Mouse (Mus musculus) heart, embryonic 12.5 days (tissue): Measurements from ENCODE around the gene Suclg2. TPM values are rescaled to one million over a fixed set of nuclear protein-coding genes. Genes with fewer than 3 reads are reported as not detected.

Experiments used
- ATAC-seq: fragments of 200-750 bp; cut with Nextera tagmentation; 2 replicates; pipeline ENCODE4 v1.8.0; 2017; ENCODE audit warnings: moderate TSS enrichment, moderate library complexity; ENCODE audit not compliant: insufficient number of reproducible peaks, low FRiP score
- H3K27ac ChIP-seq: fragments of 300-500 bp; sonication (generic); 2 replicates; pipeline ENCODE4 v1.5.1; 2016; ENCODE audit warnings: mild to moderate bottlenecking, moderate library complexity; ENCODE audit not compliant: poor library complexity, severe bottlenecking
- H3K27me3 ChIP-seq: fragments of 300-500 bp; sonication (generic); replicated peaks from 2 replicates; pipeline ENCODE4 v1.6.1; 2016; ENCODE audit warnings: mild to moderate bottlenecking, moderate library complexity
- H3K36me3 ChIP-seq: fragments of 300-500 bp; sonication (generic); 2 replicates; pipeline ENCODE4 v1.6.1; 2016; ENCODE audit warnings: mild to moderate bottlenecking, moderate library complexity
- H3K4me1 ChIP-seq: fragments of 300-500 bp; sonication (generic); replicated peaks from 2 replicates; pipeline ENCODE4 v1.6.1; 2016; ENCODE audit warnings: mild to moderate bottlenecking
- H3K4me2 ChIP-seq: fragments of 300-500 bp; sonication (generic); 2 replicates; pipeline ENCODE4 v1.6.1; 2016; ENCODE audit warnings: mild to moderate bottlenecking, moderate library complexity
- H3K4me3 ChIP-seq: fragments of 300-500 bp; sonication (generic); 2 replicates; pipeline ENCODE4 v1.5.1; 2016; ENCODE audit warnings: mild to moderate bottlenecking
- H3K9ac ChIP-seq: fragments of 300-500 bp; sonication (generic); 2 replicates; pipeline ENCODE4 v1.6.1; 2016; ENCODE audit warnings: mild to moderate bottlenecking, moderate library complexity
- H3K9me3 ChIP-seq: fragments of 300-500 bp; sonication (generic); replicated peaks from 2 replicates; pipeline ENCODE4 v1.6.1; 2016; ENCODE audit warnings: mild to moderate bottlenecking, moderate library complexity
- WGBS: fragments of 180-500 bp; shearing (Covaris S2); methylation state at CpG from one replicate; pipeline ENCODE4 v1.1.7; 2016; 5-methylcytosine and 5-hydroxymethylcytosine counted together
- polyA plus RNA-seq: library from polyadenylated mRNA; unstranded; fragments of >200 nt; fragmentation: Nextera tagmentation; extraction: Ambion mirVana; gene quantifications from 2 replicates; pipeline ENCODE4 v1.2.1, GENCODE M21; 2016

Suclg2 gene
- polyA plus RNA-seq, 1 experiment from 2014 or later, result 98.7 TPM

- no peak for ATAC-seq
- H3K36me3 ChIP-seq, result peaks cover 11% of the 10 kb centered on the region
- no peaks in the 10 kb centered on the region for H3K9me3 ChIP-seq
- H3K4me1 ChIP-seq, result 0 out of 2 replicates have a peak, but pooled peaks cover 3% of the 10 kb centered on the region
- H3K27ac ChIP-seq, result no peak overlapping the region
- no peak overlapping the region for H3K4me3 ChIP-seq
- no peak overlapping the region for H3K4me2 ChIP-seq
- WGBS, result 80% methylated on average over 6 of the region's 6 CpGs
- no peak overlapping the region for H3K9ac ChIP-seq
- H3K27me3 ChIP-seq, result no peaks in the 10 kb centered on the region
Observed at GRCm38 (mm10) chr6:95592396-95592795, 126.2 kb downstream of the Suclg2 start.

GRCm38 (mm10) chr6:95590463-95590862 lies 128.1 kb downstream of the Suclg2 start:
- 74% methylated on average over 4 of the region's 4 CpGs for WGBS
- Histone ChIP-seq H3K27me3 (no peaks in the 10 kb centered on the region), H3K4me2 (no peak overlapping the region), H3K4me1 (0 out of 2 replicates have a peak, but pooled peaks cover 3% of the 10 kb centered on the region), H3K36me3 (peaks cover 11% of the 10 kb centered on the region), H3K4me3 (no peak overlapping the region), H3K9me3 (no peaks in the 10 kb centered on the region), H3K27ac (no peak overlapping the region), H3K9ac (no peak overlapping the region)
- ATAC-seq, result no peak

DNA sequence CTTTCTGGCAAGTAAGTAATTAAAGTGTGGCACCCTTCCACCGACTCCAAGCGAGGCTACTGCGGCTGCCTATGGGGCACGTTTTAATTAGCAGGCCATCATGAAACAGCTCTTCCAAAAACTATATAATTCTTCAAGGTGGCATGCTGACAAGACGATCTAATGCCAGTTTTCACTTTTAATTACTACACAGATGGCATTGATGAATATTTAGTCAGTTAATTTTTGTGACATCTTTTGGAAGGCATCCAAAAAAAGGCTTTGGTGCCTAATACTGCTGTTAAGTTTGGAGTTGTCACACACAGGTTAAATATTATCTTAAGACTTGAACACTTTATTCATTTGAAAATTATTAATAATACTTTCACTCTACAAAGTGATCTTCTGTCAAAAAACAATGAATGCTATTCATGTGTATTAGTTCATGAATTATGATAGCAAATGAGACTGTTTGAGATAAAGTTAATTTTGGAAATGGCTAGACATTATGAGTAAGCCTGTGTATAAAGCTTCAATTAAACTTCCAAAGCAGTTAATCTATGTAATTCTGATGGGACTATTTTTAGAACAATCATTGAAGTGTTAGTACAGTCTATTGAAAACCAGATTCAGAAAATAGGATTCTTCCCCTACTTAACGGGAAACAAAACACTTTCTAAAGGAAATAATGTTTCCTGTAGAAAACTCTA lies 131.3 kb downstream of the Suclg2 start:
- Histone ChIP-seq H3K4me1 (no peaks in the 10 kb centered on the region), H3K9ac (no peak overlapping the region), H3K4me2 (no peak overlapping the region), H3K36me3 (peaks cover 10% of the 10 kb centered on the region), H3K4me3 (no peak overlapping the region), H3K9me3 (0 out of 2 replicates have a peak, but pooled peaks cover 2% of the 10 kb centered on the region), H3K27ac (no peak overlapping the region), H3K27me3 (no peaks in the 10 kb centered on the region)
- 88% methylated on average over 6 of the region's 6 CpGs for WGBS
- no peak for ATAC-seq

- WGBS, result 76% methylated on average over 3 of the region's 3 CpGs
- Histone ChIP-seq H3K4me2 (no peak overlapping the region), H3K27ac (no peak overlapping the region), H3K27me3 (no peaks in the 10 kb centered on the region), H3K9me3 (0 out of 2 replicates have a peak, but pooled peaks cover 2% of the 10 kb centered on the region), H3K4me1 (no peaks in the 10 kb centered on the region), H3K4me3 (no peak overlapping the region), H3K36me3 (peaks cover 9% of the 10 kb centered on the region; the same call in 1 of the 2 replicates), H3K9ac (no peak overlapping the region)
- ATAC-seq, result no peak
Observed at GRCm38 (mm10) chr6:95581893-95582292, 136.7 kb downstream of the Suclg2 start.

- Histone ChIP-seq H3K27me3 (no peaks in the 10 kb centered on the region), H3K4me2 (no peak overlapping the region), H3K9ac (no peak overlapping the region), H3K4me3 (no peak overlapping the region), H3K36me3 (peaks cover 10% of the 10 kb centered on the region), H3K4me1 (no peaks in the 10 kb centered on the region), H3K27ac (no peak overlapping the region), H3K9me3 (0 out of 2 replicates have a peak, but pooled peaks cover 1% of the 10 kb centered on the region)
- 77% methylated on average over 4 of the region's 4 CpGs for WGBS
- ATAC-seq, result no peak
Observed at GRCm38 (mm10) chr6:95579792-95580191, 138.8 kb downstream of the Suclg2 start.

DNA sequence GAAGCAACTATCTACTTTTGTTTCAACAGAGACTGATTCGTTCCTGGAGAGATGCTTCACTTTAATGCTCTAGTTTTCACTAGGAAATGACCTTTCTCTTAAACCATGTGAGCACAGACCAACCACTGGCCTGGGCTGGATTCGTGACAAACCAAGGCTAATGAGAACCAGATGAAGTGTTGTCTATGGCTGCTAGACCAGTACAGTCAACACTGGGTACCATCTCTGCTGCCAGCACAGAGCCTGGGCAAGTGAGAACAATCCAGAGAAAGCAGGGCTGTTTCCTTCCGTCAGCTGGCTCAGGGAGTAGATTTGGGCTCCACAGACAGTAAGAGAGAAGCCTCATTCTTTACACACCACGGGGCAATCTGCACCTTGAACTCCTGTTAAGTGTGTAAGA lies 143.1 kb downstream of the Suclg2 start:
- H3K9me3 ChIP-seq, result no peaks in the 10 kb centered on the region
- no peaks in the 10 kb centered on the region for H3K27me3 ChIP-seq
- H3K4me1 ChIP-seq, result no peaks in the 10 kb centered on the region
- no peak overlapping the region for H3K27ac ChIP-seq
- H3K9ac ChIP-seq, result no peak overlapping the region
- 62% methylated on average over 4 of the region's 4 CpGs for WGBS
- no peak for ATAC-seq
- H3K36me3 ChIP-seq, result peaks cover 6% of the 10 kb centered on the region; the same call in 1 of the 2 replicates
- no peak overlapping the region for H3K4me3 ChIP-seq
- no peak overlapping the region for H3K4me2 ChIP-seq

DNA sequence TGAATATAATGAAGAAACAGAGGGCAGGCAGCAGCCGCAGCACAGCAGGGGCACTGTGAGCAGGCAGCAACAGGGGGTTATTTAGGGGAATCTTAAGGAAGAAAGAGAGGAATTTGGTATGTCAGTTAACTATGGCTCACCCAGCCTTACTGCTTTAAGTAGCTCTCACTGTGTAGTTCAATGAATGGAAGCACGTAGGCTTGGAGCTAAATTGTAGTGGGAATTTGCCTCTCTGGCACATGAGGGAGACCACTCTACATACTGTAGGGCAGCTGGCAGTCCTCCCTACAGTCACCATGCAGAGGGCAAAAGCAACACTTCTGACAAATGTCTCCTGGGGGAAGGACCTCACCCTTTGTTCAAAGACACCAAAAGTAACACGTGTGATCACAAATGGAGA lies 143.7 kb downstream of the Suclg2 start:
- Histone ChIP-seq H3K9ac (no peak overlapping the region), H3K27me3 (no peaks in the 10 kb centered on the region), H3K4me1 (no peaks in the 10 kb centered on the region), H3K36me3 (peaks cover 6% of the 10 kb centered on the region; the same call in 1 of the 2 replicates), H3K27ac (no peak overlapping the region), H3K4me2 (no peak overlapping the region), H3K9me3 (no peaks in the 10 kb centered on the region), H3K4me3 (no peak overlapping the region)
- no peak for ATAC-seq
- WGBS, result 47% methylated on average over 3 of the region's 3 CpGs

DNA sequence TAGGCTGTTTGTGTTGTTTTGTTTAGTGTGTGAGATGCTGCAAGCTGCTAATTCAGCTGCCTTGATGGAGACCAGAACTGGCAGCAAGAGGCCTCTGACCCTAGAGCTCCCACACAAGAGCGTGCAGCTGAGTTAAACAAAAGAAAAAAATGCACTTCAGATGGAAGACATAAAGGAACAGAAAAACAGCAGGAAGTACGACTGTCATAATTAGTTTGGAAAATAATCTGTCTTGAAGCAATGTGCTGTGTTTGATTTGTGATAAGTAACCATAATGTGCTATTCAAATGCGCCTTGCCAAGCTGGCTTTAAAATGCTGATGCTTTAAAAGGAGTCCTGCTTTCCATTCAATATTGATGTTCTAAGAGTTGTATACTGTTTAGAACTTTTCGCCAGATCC lies 144.2 kb downstream of the Suclg2 start:
- Histone ChIP-seq H3K9me3 (no peaks in the 10 kb centered on the region), H3K27me3 (no peaks in the 10 kb centered on the region), H3K27ac (no peak overlapping the region), H3K9ac (no peak overlapping the region), H3K4me1 (no peaks in the 10 kb centered on the region), H3K36me3 (peaks cover 6% of the 10 kb centered on the region; the same call in 1 of the 2 replicates), H3K4me3 (no peak overlapping the region), H3K4me2 (no peak overlapping the region)
- no peak for ATAC-seq
- 63% methylated on average over 4 of the region's 4 CpGs for WGBS

GRCm38 (mm10) chr6:95573035-95573759 lies 145.4 kb downstream of the Suclg2 start:
- Histone ChIP-seq H3K4me2 (no peak overlapping the region), H3K27ac (no peak overlapping the region), H3K4me3 (no peak overlapping the region), H3K36me3 (peaks cover 10% of the 10 kb centered on the region), H3K27me3 (no peaks in the 10 kb centered on the region), H3K9ac (no peak overlapping the region), H3K4me1 (no peaks in the 10 kb centered on the region), H3K9me3 (no peaks in the 10 kb centered on the region)
- ATAC-seq, result no peak
- WGBS, result 79% methylated on average over 3 of the region's 3 CpGs

- WGBS, result 77% methylated on average over 3 of the region's 3 CpGs
Observed at GRCm38 (mm10) chr6:95571620-95572019, 147.0 kb downstream of the Suclg2 start.

DNA sequence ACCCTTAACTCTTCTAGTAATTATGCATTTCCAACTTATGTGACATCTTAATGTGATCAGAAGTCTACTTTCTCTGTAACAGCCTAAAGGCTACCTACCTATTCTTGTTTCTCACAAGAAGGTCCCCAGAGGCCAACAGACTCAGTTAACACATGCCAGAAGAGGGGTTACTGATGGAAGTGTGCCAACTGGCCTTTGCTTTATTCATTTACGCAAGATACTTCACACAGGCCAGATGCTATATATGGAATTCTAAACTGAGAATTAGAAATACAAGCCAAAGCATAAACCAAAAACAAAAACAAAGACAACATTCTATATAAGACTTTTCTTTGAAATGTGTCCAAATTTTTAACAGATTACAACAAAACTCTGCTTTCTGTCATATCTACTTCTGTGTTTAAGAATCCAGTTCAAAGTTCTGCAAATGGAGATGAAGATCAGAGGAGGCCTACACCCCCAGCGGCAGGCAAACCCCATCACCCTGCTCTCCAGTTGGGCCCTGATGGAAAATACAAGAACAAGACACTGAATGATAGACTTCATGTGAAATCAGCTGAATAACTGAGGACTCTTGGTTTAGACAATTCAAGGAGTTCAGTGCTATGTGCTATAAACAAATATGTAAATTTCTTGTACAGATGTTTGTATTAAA lies 155.1 kb downstream of the Suclg2 start:
- WGBS, result 77% methylated on average over 2 of the region's 2 CpGs
- Histone ChIP-seq H3K36me3 (peaks cover 6% of the 10 kb centered on the region; the same call in 1 of the 2 replicates), H3K4me1 (no peaks in the 10 kb centered on the region), H3K4me2 (no peak overlapping the region), H3K9me3 (no peaks in the 10 kb centered on the region), H3K27me3 (no peaks in the 10 kb centered on the region), H3K4me3 (no peak overlapping the region), H3K9ac (no peak overlapping the region), H3K27ac (no peak overlapping the region)
- ATAC-seq, result no peak

More at GRCm38 (mm10) chr6:95571620-95572019, 147.0 kb downstream of the Suclg2 start:
- H3K27me3 ChIP-seq, result no peaks in the 10 kb centered on the region
- H3K9ac ChIP-seq, result no peak overlapping the region
- H3K4me1 ChIP-seq, result no peaks in the 10 kb centered on the region
- no peak overlapping the region for H3K27ac ChIP-seq
- no peak overlapping the region for H3K4me3 ChIP-seq
- peaks cover 10% of the 10 kb centered on the region for H3K36me3 ChIP-seq
- ATAC-seq, result no peak
- H3K9me3 ChIP-seq, result no peaks in the 10 kb centered on the region
- H3K4me2 ChIP-seq, result no peak overlapping the region
